Mouse (Mus musculus): Measurements from ENCODE around the gene Tomm40l.
A peak's percentile ranks its signal among the peaks of the same experiment; 100 is the strongest.
"Not testable (repeated sequence)": the region's sequence is repeated elsewhere in the genome, so short reads cannot be mapped to it uniquely, and the experiment has no call there.

Tomm40l gene

DNA sequence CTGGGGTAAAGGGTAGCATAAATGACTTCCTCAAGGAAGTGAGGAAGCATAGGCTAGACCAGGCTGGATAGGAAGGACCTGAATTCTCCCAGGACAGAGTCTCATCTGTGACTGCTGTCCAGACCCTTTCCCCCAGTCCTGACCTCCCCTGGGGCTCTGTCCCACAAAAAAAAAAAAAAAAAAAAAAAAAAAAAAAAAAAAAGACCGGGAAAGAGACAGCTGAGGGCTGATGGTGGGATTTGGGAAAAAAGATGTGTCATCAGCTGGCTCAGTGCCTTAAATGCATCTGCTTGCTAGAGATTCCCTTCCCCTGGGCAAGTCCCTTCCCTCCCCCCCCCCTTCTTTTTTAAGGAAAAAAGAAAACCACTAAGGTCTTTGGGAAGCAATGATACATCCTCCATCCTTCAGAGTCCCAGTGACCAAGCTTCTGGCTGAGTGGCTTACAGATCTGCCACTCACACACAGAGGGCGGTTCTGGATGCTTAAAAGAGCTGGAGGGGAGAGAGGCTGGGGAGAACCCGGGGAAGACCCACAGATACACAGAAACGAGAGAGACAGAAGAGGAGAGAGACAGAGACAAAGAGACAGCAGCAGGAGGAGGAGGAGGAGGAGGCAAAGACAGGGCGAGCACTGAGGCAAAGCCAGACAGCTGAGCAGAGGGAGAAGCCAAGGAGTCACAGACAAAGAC, 27.7 kb upstream of the Tomm40l start, which contains the start of gene Adamts4:
Gene Adamts4 (plus strand): TSS at position 509 of the 688 bp plus-strand sequence.
- DNase-seq = peak; percentile 75

DNA sequence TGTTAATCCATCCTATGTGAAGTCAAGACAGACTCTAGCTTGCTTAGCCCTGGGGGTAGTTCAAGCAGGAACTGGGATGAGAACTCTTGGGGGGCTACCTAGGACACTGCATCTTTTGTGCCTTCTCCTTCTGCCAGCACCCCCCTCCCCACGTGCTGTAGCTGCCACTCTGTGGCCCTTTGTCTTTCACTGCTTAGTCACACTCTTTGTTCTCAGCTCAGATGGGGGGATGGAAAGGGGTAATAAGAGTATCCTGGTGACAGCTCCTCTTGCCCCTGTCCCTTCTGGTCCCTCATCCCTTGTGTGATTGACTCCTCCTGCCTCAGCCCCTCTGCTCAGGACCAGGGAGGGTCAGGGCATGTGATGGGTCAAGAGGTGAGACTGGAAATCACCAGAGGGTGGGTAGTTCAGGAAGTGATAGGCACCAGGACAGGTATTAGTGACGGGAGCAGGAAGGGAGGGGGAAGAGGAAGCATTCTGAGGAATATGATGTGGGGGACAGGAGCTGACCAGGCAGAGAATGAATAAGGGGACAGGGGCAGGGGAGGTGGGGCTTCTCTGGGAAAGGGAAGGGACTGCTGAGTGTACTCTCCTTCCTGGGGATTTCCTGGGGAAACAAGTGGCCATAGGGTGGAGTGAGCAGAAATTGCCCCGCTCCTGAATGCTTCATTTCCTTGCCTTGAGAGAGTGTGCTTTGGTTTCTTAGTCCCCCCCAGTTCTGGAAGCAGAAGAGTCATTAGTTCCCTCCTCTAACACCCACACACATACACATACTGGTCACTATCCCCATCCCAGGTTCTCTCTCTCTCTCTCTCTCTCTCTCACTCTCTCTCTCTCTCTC, 26.3 kb upstream of the Tomm40l start:
- no peak for DNase-seq

DNA sequence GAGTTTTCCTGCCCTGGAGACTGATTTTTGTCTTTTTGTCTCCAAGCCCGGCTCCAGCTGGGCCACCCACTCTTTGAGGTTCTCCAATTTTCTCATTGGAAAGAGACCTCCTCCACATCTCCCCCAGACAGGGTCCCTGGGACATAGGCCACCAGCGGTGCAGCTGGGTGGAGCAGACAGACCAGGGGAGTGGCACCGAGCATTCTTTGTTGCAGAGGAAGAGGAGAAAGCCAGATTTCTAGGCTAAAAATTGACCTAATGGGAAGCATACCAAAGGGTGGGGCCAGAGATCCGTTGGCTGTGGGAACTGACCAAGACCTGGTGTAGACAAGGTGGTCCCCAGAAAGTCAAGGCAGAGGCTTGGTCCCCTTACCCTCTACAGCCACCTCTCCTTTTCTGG, 25.6 kb upstream of the Tomm40l start:
- no peak for DNase-seq

DNA sequence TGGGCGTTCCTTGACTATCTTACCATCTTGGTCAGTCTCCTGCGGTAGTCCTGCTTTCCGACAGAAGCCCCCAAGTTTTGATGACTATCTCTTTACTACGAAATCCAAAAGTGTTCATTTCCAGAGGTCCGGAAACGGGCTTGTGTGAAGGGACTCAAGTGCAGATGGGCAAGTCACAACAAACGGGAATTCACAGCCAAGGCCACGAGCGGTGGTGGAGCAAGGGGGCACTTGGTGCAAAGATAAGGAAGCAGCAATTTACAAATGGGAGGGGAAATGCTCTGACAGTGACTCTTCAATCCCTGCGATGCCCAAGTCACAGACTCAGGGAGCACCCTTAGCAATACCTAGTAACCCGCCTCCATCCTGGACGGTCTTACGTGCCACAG, 25.1 kb upstream of the Tomm40l start:
- DNase-seq = no peak

DNA sequence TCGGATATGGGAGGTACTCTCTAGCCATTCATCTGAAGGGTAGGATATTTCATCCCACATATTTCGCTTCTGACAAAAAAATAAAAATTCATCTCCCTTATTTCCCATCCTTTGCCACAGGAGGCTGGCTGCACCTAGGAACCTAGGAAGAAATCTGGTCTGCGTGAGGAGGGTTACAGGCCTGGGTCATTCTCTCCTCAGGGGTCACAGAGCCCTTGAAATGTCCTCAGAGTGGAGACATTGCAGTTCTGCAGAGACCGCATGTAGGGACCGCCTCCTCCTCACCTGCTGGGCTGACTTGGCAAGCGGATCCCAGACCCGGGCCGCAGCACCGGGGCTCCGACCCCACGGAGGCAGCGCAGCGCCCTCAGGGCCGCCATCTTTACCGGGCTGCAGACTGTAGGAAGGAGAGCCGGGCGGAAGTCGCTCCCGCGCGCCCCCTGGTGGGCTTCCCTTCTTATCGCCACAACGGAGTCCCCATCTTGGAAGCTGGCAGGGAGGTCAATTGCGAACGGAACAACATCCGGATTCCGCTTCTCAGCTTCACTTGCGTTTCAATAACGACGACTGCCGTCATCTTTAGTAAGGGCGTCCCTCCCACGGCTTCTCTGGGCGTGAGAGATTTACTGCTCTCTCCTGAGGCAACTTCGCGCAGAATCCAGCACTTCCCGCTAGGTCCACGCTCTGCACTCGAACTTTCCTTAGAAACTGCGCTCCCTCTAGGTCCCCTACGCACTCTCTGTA, 24.6 kb upstream of the Tomm40l start:
- DNase-seq = peak; percentile 98

DNA sequence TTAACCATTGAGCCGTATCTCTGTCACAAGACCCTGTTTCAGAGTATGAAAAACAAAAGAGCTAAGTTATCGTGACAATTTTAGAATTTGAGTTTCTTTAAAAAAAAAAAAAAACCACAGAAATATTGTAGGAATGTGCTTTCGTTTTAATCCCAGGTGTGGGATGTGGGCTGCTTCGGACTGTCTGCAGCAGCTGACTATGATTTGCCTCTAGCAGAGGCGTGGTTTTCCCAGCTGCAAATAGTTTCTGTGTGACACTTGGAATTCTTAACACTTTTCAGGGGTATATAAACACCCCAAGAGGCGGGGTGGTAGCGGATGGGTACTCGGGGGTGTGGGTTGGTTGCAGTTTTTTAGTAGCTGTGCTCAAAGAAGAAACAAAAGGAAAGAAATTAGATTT, 23.0 kb upstream of the Tomm40l start:
- no peak for DNase-seq

DNA sequence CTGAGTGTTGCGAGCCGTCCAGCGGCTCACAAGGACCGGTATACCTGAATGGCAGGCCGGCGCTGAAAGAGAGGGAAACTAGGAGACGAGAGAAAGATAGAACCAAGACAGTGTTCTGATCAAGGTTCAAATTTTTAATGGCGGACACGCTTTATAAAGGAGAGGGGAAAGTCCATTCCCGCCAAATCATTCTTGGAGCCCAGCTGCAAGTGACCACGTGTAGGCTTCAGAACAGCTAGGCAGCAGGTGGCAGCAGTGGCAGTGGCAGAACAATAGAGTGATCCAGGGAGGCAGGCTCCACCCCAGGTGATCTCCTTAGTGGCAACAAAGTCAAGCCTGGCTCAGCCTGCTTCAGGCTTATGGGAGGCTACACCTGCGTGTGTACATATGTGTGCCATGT, 19.6 kb upstream of the Tomm40l start:
- not testable (repeated sequence) for DNase-seq

DNA sequence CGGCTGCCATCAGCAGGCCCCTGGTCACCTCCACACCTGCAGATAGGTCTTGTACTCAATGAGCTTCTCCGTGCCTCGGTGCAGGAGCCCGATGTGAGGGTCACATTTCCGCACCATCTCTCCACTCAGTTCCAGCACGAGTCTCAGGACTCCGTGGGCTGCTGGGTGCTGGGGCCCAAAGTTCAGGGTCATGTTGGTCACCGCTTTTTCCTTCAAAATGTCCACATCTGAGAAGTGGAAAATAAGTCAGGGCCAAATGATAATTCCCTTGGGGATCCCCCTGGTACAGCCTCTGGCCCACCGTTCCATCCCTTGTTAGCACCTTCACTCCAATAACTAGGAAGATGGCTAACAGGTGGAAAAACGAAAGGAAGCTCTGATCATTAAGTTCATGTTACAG, 18.6 kb upstream of the Tomm40l start:
- no peak for DNase-seq

DNA sequence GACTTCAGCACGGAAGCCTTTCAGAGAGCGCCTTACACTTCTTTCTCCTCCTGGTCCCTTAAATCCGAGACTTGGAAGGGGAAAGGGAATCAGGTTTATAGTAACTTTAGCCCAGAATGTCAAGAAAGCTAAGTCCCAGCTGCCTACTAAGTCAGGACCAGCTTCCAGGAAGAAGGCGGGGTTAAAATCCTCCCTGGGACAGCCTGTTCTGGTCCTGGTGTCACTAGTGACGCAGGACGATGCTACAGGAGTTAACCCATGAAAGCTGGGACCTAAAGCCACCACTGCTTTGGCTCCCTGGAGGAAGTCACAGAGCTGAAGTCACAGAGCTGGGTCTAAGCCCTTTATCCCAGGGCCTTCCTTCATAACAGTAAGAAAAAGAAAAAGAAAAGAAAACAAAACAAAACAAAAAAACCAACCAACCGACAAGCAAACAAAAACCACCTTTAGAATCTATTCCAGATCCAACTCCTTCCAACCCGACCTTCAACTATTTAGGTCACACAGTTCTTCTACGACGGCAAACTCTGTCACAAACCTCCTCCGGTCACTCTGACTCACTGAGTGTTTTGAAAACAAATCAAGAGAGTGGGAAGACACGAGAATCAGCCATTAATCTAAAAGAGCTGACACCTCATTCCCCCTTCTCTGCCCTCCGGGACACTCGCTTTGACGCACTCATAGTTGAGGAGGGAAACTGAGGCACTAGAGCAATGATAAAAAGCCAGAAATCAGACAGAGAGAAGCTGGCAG, 17.9 kb upstream of the Tomm40l start:
- peak; percentile 69 for DNase-seq

DNA sequence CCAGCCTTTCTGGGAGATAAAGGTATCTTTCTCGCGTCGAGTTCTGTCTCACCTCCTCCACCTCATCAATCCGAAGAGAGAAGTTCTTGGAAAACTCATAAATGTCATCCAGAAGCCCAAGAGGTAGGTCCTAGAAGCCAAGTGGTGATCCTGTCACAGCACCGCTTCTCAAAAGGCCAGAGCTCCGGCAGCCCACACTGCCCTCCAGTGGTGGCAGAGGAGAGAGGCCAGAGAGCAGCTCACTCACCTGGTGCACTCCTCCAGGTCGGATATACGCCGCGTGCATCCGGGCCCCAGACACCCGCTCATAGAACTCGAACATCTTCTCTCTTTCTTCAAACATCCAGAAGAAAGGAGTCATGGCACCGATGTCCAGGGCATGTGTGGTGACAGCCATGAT, 16.1 kb upstream of the Tomm40l start:
- DNase-seq = peak; percentile 72

DNA sequence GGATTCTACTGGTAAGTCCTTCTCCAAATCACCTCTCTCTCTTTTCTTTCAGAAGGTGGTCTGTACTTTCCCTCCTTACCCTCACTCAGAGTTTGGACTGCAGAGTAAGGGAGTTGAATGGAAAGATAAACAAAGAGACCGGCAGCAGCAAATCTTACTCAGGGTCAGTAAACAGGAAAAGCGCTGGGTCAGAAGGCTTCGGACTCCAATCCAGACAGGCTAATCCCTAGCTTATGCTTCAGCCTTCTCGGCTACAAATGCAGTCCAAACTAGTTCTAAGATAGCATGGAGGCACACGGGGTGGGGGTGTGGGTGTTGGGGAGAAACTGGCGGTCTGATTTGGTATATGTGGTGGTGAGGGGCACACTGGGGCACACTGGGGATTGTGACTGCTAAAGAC, 15.1 kb upstream of the Tomm40l start:
- DNase-seq = no peak

DNA sequence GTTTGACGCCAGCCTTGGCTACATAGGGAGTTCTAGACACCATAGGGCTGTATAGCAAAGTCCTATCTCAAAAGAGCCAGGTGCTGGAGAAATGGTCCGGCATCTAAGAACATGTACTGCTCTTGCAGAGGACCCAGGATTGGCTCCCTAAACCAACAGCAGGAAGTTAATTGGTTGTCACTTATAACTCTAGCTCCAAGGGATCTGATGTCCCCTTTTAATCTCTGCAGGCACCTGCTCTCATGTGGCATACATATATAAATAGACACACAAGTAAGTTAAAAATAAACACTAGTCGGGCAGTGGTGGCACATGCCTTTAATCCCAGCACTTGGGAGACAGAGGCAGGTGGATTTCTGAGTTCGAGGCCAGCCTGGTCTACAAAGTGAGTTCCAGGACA, 13.5 kb upstream of the Tomm40l start:
- DNase-seq = no peak

DNA sequence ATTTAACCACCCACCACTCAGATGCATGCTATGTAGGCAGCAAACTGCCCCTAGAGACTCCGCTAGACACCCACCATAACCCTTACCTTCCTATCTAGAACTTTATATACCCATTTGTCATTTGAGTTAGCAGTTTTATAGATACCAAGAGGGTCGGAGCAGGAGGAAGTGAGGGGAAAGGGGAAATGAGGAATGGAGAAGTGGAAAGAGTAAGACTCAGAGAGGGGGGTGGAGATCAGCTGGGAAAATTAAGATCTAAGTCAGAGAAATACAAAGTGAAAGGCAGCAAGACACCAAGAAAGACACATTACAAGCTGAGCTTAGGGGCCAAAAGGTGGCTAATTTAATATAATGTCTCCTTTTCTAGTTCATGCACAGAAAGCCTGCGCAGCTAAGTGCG, 12.2 kb upstream of the Tomm40l start:
- no peak for DNase-seq

DNA sequence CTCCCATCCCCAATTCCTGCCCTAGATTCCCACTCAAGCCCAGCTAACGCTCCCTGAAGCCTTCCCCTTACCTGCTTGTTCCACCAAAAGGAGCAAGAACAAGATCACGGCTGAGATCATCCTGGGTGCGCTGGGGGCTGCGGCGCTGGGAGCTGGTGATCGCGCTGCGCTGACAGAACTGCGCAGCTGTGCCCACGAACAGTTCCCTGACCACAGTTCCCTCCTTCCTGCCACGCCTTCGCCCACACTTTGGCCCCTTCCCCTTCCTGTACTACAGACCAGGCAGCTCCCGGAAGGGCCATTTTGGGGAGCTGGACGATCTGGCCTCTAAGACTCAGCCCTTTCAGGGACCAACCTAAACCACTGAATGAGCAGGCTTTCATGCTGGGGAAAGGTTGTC, 11.8 kb upstream of the Tomm40l start, which contains the start of gene Fcer1g:
Gene Fcer1g (minus strand): TSS at position 240 of the 400 bp plus-strand sequence.
- no peak for DNase-seq

DNA sequence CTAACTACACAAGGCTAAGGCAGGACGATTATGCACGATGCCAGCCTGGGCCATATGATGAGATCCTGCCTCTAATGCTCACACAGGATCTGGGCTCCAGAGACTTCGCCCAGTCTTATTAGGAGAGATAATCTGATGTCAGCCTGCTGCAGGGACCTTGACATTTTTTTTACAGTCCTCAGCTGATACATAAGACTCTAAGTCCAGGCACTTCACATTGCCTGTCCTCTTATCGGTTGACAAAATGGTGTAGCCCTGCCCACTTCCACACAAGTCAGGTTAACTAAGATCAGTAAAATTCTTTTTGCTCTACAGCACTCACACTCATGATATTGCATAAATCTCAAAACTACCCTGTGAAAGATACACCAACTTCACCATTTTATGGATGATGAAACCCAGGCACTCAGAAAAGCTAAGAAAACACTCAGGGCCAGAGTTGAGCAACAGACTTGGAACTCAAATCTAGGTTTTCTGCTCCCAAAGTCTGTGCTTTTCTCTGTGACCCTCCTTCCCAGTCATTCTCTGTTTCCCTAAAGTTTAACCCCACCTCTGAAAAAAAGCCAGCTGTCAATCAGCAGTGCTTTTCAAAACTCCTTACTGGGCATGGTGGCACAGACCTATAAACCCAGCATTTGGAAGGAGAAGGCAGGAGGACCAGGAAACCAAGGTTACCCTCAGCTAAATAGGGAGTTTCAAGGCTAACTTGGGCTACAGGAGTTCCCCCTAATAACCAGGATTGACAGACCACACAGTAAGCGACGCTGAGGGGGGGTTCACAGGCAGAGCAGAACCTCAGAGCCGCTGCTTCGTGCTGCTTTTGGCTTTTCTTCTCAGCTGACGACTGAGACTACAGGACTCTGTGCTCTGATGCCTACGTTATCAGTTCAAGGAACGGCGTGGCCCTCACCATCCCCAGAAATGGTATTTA, 10.8 kb upstream of the Tomm40l start:
- DNase-seq = peak; percentile 59

DNA sequence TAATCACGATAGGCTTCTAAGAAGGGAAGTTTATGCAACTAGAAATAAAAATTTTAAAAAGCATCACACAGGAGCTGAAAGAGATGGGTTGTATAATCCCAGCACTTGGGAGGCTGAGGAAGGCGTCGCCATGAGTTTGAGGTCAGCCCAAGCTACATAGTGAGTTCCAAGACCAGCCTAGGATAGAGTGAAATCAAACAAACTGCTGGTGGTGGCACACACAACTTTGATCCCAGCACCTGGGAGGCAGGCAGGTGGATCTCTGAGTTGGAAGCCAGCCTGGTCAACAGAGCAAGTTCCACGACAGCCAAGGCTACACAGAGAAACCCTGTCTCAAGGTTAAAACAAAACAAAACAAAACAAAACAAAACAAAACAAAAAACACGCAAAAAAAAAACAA, 10.0 kb upstream of the Tomm40l start:
- DNase-seq = no peak

DNA sequence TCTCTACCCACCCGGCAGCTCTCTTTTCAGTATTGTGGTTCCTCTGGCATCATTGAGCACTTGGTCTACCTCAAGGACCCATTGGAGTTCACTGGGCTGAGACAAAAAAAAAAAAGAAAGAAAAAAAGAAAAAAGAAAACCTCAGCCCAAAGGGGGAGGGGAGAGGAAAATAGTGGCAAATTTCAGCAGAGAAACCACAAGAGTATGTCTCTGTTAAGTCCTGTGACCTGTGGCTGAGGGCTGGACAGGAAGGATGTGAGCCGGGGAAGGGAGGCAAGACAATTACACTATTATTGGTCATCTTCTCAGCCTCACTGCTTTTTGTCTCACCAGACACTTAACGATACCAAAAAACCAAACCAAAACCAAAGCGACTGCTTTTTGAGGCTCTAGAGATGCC, 9.5 kb upstream of the Tomm40l start:
- DNase-seq = no peak

DNA sequence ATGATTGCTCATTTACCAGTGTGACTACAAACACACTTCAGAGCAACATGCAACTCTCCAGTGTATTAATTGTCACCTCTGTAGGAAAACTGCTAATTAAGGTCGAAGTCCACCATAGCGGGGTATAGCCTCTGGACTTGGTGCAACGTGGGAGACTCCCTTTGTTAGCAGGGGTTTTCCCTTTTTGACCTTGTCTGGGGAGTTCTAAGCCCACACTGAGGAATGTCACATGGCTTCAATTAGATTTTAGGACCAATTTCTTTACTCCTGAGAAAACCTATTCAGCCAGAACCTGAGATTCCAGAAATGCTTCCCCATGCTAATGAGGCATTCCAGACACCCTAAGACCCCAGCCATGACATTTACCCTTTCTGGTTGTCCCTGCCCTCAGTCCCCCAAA, 7.9 kb upstream of the Tomm40l start:
- DNase-seq = no peak

DNA sequence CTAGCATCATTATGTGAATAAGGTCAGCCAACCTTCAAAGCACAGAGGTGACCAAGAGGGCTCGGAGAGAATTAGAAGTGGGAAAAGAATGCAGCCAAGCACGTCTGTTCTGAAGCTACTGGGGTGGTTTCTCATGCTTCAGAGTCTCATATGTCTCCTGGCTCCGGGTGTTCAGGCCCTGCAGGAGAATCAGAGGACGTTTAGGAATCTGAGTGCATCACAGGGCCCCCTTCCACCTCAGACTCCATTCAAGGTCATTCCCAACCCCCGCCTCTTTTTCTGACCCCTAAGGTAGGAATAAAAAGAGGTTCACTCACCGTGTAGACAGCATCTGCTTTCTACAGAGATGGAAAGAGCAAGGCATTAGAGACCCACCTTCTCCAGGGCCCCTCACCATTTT, 7.4 kb upstream of the Tomm40l start:
- no peak for DNase-seq

DNA sequence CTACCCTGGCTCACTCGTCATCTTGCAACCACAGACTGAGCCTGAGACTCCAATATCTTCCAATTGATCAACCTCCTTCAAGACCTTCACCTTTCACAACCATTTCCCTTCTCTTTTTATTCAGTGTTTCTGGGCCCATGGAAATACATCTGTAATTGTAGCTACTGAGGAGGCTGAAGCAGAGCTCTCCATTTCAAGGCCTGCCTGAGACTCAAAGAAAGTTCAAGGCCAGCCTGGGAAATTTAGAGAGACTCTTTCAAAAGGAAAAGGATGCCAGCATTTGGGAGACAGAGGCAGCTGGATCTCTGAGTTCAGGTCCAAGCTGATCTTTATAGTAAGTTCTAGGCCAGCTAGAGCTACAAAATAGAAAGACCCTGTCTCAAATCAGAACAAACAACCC, 5.6 kb upstream of the Tomm40l start:
- DNase-seq = no peak

DNA sequence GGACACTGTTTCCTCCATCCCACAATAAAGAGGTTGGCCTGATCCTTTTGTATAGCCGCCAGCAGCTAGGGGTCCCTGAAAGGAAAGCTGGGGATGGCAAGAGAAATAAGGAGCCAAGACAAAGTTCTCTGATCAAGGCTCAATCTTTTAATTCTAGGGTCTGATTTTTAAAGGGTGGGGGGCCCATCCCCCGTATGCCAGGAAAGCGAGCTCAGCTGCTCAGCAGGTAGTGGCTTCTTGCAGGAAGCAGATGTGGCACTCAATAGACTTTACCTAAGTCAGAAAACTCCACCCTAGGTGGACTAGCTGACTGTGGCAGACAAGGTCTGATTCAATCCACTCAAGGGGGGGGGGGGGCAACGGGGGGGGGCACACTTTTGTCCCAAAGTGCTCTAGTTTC, 4.5 kb upstream of the Tomm40l start:
- DNase-seq = no peak

DNA sequence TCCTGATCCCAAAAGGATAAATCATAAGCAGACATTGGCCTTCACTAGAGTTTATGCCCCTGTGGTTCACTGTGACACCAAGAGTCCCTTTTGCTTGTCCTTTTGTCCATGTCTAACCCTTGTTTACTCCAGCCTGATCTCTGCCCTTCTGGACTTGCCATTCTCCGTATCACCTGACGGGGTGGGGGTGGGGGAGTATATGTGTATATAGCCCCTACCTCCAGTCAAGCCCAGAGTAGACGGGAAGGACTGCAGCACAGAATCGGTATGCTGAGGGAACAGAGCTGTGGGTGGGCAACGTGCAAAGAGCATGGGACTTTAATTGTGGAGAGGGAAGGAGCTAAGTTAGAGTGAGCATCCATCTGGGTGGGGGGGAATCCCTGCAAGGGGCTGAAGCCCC, 2.5 kb upstream of the Tomm40l start, which contains the start of gene Apoa2:
Gene Apoa2 (plus strand): TSS at position 198 of the 400 bp plus-strand sequence.
- no peak for DNase-seq
